Mouse (Mus musculus): Measurements from ENCODE around the gene Ergic1.

The Ergic1 gene

GRCm38 (mm10) chr17:26699819-26700616 is 138.7 kb downstream of the Ergic1 start:
- DNase-seq (ENCODE audit: low spot score in 2 of 2) = no peak

- DNase-seq (ENCODE audit: low spot score in 2 of 2) = no peak
These were observed 140.3 kb downstream of the Ergic1 start for GRCm38 (mm10) chr17:26701565-26701964.

GRCm38 (mm10) chr17:26702621-26703020 is 141.3 kb downstream of the Ergic1 start:
- DNase-seq (ENCODE audit: low spot score in 2 of 2) = no peak

- no peak for DNase-seq (ENCODE audit: low spot score in 2 of 2)
These were observed 142.4 kb downstream of the Ergic1 start for GRCm38 (mm10) chr17:26703671-26704070.

GRCm38 (mm10) chr17:26705463-26706359 is 144.4 kb downstream of the Ergic1 start:
- DNase-seq (ENCODE audit: low spot score in 2 of 2) = no peak

Data from right cerebral cortex, postnatal 36 days (tissue).